Mouse (Mus musculus) intestine, postnatal 0 days (tissue): Measurements from ENCODE around the gene Tmem53. TPM values are rescaled to one million over a fixed set of nuclear protein-coding genes. Genes with fewer than 3 reads are reported as not detected.

Source experiments
- ATAC-seq: fragments of 200-750 bp; cut with Nextera tagmentation; 2 replicates; pipeline ENCODE4 v1.8.0; 2017; ENCODE audit warnings: mild to moderate bottlenecking, moderate TSS enrichment, moderate library complexity
- H3K27ac ChIP-seq: fragments of 300-500 bp; sonication (generic); 2 replicates; pipeline ENCODE4 v1.5.1; 2014; ENCODE audit warnings: mild to moderate bottlenecking, low read depth, low read length, moderate library complexity
- H3K27me3 ChIP-seq: fragments of 300-500 bp; sonication (generic); replicated peaks from 2 replicates; pipeline ENCODE4 v1.6.1; 2014; ENCODE audit warnings: low read length, mixed read lengths; ENCODE audit not compliant: control insufficient read depth, insufficient read depth
- H3K36me3 ChIP-seq: fragments of 300-500 bp; sonication (generic); 2 replicates; pipeline ENCODE4 v1.6.1; 2014; ENCODE audit warnings: mild to moderate bottlenecking, moderate library complexity; ENCODE audit not compliant: control insufficient read depth, insufficient read depth
- H3K4me1 ChIP-seq: fragments of 300-500 bp; sonication (generic); replicated peaks from 2 replicates; pipeline ENCODE4 v1.6.1; 2014; ENCODE audit warnings: antibody characterized with exemption, low read length, mixed read lengths; ENCODE audit not compliant: control insufficient read depth, insufficient read depth
- H3K4me2 ChIP-seq: fragments of 300-500 bp; sonication (generic); replicated peaks from 2 replicates; pipeline ENCODE4 v1.6.1; 2014; ENCODE audit warnings: low read depth, mild to moderate bottlenecking, moderate library complexity
- H3K4me3 ChIP-seq: fragments of 300-500 bp; sonication (generic); 2 replicates; pipeline ENCODE4 v1.5.1; 2014; ENCODE audit warnings: low read depth, low read length
- H3K9ac ChIP-seq: fragments of 300-500 bp; sonication (generic); 2 replicates; pipeline ENCODE4 v1.6.1; 2014; ENCODE audit warnings: mild to moderate bottlenecking, low read depth, low read length
- H3K9me3 ChIP-seq: fragments of 300-500 bp; sonication (generic); 2 replicates; pipeline ENCODE4 v1.6.1; 2016; ENCODE audit warnings: mixed run types; ENCODE audit not compliant: control insufficient read depth
- CTCF ChIP-seq: sonication (generic); IDR thresholded peaks from 2 replicates; pipeline ENCODE4 v1.5.1; 2016; ENCODE audit warnings: low read depth, mild to moderate bottlenecking, control low read depth, antibody characterized with exemption, moderate library complexity
- WGBS: fragments of 180-500 bp; shearing (Covaris S2); extraction: QIAGEN DNeasy Blood & Tissue Kit; methylation state at CpG from one replicate; pipeline ENCODE4 v1.1.7; 2014; 5-methylcytosine and 5-hydroxymethylcytosine counted together
- polyA plus RNA-seq: library from polyadenylated mRNA; unstranded; fragments of >200 nt; fragmentation: Nextera tagmentation; extraction: Ambion mirVana; gene quantifications from 2 replicates; pipeline ENCODE4 v1.2.1, GENCODE M21; 2015

Gene Tmem53
- polyA plus RNA-seq, 1 experiment from 2014 or later, result 12.8 TPM

- TF ChIP-seq CTCF, result no peak
- Histone ChIP-seq H3K27me3 (no peaks in the 10 kb centered on the region), H3K4me1 (peaks cover 9% of the 10 kb centered on the region), H3K4me2 (no peak overlapping the region), H3K4me3 (no peak overlapping the region), H3K36me3 (peaks cover 87% of the 10 kb centered on the region), H3K27ac (no peak overlapping the region), H3K9me3 (no peaks in the 10 kb centered on the region), H3K9ac (no peak overlapping the region)
- WGBS, result 83% methylated on average over 13 of the region's 13 CpGs
- no peak for ATAC-seq
Measured at GRCm38 (mm10) chr4:117277021-117277420, 25.3 kb downstream of the Tmem53 start.

- H3K27ac ChIP-seq, result no peak overlapping the region
- ATAC-seq, result no peak
- H3K27me3 ChIP-seq, result no peaks in the 10 kb centered on the region
- no peak overlapping the region for H3K4me2 ChIP-seq
- H3K4me1 ChIP-seq, result peaks cover 5% of the 10 kb centered on the region; the same call in 1 of the 2 replicates
- 81% methylated on average over 7 of the region's 7 CpGs for WGBS
- H3K9me3 ChIP-seq, result no peaks in the 10 kb centered on the region
- no peak overlapping the region for H3K9ac ChIP-seq
- peaks cover 87% of the 10 kb centered on the region for H3K36me3 ChIP-seq
- TF ChIP-seq CTCF, result no peak
- no peak overlapping the region for H3K4me3 ChIP-seq
Measured at GRCm38 (mm10) chr4:117277687-117278086, 25.9 kb downstream of the Tmem53 start.

- Histone ChIP-seq H3K9ac (no peak overlapping the region), H3K27me3 (no peaks in the 10 kb centered on the region), H3K4me3 (no peak overlapping the region), H3K9me3 (no peaks in the 10 kb centered on the region), H3K4me1 (no peaks in the 10 kb centered on the region), H3K27ac (no peak overlapping the region), H3K36me3 (peaks cover 85% of the 10 kb centered on the region), H3K4me2 (no peak overlapping the region)
- no peak for ATAC-seq
- TF ChIP-seq CTCF, result no peak
- 80% methylated on average over 10 of the region's 10 CpGs for WGBS
Measured at GRCm38 (mm10) chr4:117278381-117279252, 26.9 kb downstream of the Tmem53 start.

GRCm38 (mm10) chr4:117279253-117279642 is 27.5 kb downstream of the Tmem53 start:
- Histone ChIP-seq H3K4me1 (no peaks in the 10 kb centered on the region), H3K36me3 (peaks cover 87% of the 10 kb centered on the region)

GRCm38 (mm10) chr4:117280397-117280930 is 28.7 kb downstream of the Tmem53 start:
- Histone ChIP-seq H3K4me2 (no peak overlapping the region), H3K27ac (no peak overlapping the region), H3K4me3 (no peak overlapping the region), H3K9me3 (no peaks in the 10 kb centered on the region), H3K9ac (no peak overlapping the region), H3K36me3 (peaks cover 91% of the 10 kb centered on the region), H3K4me1 (no peaks in the 10 kb centered on the region), H3K27me3 (no peaks in the 10 kb centered on the region)
- TF ChIP-seq CTCF, result no peak
- WGBS, result 93% methylated on average over 8 of the region's 8 CpGs
- no peak for ATAC-seq

More at GRCm38 (mm10) chr4:117279253-117279642, 27.5 kb downstream of the Tmem53 start:
- no peak overlapping the region for H3K27ac ChIP-seq
- WGBS, result 82% methylated on average over 2 of the region's 2 CpGs
- H3K27me3 ChIP-seq, result no peaks in the 10 kb centered on the region
- H3K4me2 ChIP-seq, result no peak overlapping the region
- TF ChIP-seq CTCF, result no peak
- ATAC-seq, result no peak
- no peaks in the 10 kb centered on the region for H3K9me3 ChIP-seq
- no peak overlapping the region for H3K4me3 ChIP-seq
- H3K9ac ChIP-seq, result no peak overlapping the region

- H3K4me1 ChIP-seq, result no peaks in the 10 kb centered on the region
- 58% methylated on average over 19 of the region's 19 CpGs for WGBS
- H3K27ac ChIP-seq, result no peak overlapping the region
- TF ChIP-seq CTCF, result no peak
- no peak overlapping the region for H3K4me3 ChIP-seq
- no peak overlapping the region for H3K4me2 ChIP-seq
- H3K27me3 ChIP-seq, result no peaks in the 10 kb centered on the region
- no peak for ATAC-seq
- H3K9me3 ChIP-seq, result no peaks in the 10 kb centered on the region
- no peak overlapping the region for H3K9ac ChIP-seq
- peaks cover 92% of the 10 kb centered on the region for H3K36me3 ChIP-seq
Measured at GRCm38 (mm10) chr4:117281090-117281845, 29.5 kb downstream of the Tmem53 start.
